Mouse (Mus musculus) myocyte (in vitro differentiated cells): Measurements from ENCODE around the gene Tacc2.

Experiments
- E2F4 ChIP-seq: IDR thresholded peaks from one replicate; pipeline ENCODE4 v1.6.1; 2011; ENCODE audit warnings: mild to moderate bottlenecking, control low read depth, moderate library complexity; ENCODE audit not compliant: insufficient read depth
- MAX ChIP-seq: IDR thresholded peaks from one replicate; pipeline ENCODE4 v1.6.1; 2011; ENCODE audit warnings: low read depth, mild to moderate bottlenecking, control low read depth
- MYOD1 ChIP-seq, 3 experiments: IDR thresholded peaks; one replicate each; pipeline ENCODE4 v1.6.1; 2011; ENCODE audit warnings: control low read depth in 2 of 3, low read depth in 2 of 3, mild to moderate bottlenecking in 2 of 3, moderate library complexity in 1 of 3; ENCODE audit not compliant: insufficient read length in 2 of 3, control insufficient read depth in 1 of 3
- POLR2A ChIP-seq: IDR thresholded peaks from one replicate; pipeline ENCODE4 v1.6.1; 2011; ENCODE audit warnings: low read depth, mild to moderate bottlenecking, control low read depth, moderate library complexity; ENCODE audit not compliant: insufficient read length
- POLR2AphosphoS2 ChIP-seq: IDR thresholded peaks from one replicate; pipeline ENCODE4 v1.6.1; 2011; ENCODE audit warnings: low read depth, control low read depth; ENCODE audit not compliant: insufficient read length
- SRF ChIP-seq: IDR thresholded peaks from one replicate; pipeline ENCODE4 v1.6.1; 2011; ENCODE audit warnings: low read depth; ENCODE audit not compliant: control insufficient read depth, insufficient read length
- TCF12 ChIP-seq: IDR thresholded peaks from one replicate; pipeline ENCODE4 v1.6.1; 2011; ENCODE audit warnings: mild to moderate bottlenecking, control low read depth; ENCODE audit not compliant: poor library complexity, insufficient read depth, severe bottlenecking
- TCF3 ChIP-seq: IDR thresholded peaks from one replicate; pipeline ENCODE4 v1.6.1; 2011; ENCODE audit warnings: low read depth, control low read depth; ENCODE audit not compliant: insufficient read length
- USF1 ChIP-seq: IDR thresholded peaks from one replicate; pipeline ENCODE4 v1.6.1; 2011; ENCODE audit warnings: low read depth, mild to moderate bottlenecking, control low read depth, moderate library complexity

DNA sequence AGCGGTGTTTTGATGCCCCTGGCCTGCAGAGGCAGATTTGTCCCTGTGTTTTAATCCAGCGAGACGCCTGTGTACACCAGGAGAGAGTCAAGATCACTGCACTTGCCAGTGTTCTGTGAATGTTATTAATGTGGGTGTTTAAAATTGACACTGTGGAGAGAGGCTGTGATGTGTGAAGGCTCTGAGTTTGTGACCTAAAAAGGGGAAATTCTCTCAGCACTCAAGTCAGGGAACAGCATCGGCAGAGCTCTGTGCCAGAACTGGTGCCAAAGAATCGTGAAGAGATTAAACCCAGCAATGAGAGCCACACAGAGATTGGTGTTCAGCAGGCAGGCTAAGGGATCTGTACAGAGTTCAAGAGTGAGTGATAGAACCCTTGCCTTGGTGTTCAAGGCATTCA lies 21.6 kb upstream of the Tacc2 start:
- TF ChIP-seq POLR2A = no peak
- TF ChIP-seq TCF3 = no peak
- no peak for TF ChIP-seq USF1
- no peak for TF ChIP-seq POLR2AphosphoS2
- no peak for TF ChIP-seq SRF
- no peak for TF ChIP-seq E2F4
- no peak for TF ChIP-seq MYOD1 (IDR thresholded peaks at IDR 0.05; ENCODE audit: control insufficient read depth in 1 of 3, insufficient read length in 2 of 3, low read depth in 2 of 3)
- no peak for TF ChIP-seq TCF12
- no peak for TF ChIP-seq MAX
